Mouse (Mus musculus) CD4-positive helper T cell, adult 2 months (primary cell): ENCODE results near the gene Dchs2.

Source experiments
- DNase-seq: peaks from one replicate; pipeline ENCODE4 v3.0.0-alpha.2; 2012; ENCODE audit warnings: low read depth, missing footprints, low spot score

The Dchs2 gene

DNA sequence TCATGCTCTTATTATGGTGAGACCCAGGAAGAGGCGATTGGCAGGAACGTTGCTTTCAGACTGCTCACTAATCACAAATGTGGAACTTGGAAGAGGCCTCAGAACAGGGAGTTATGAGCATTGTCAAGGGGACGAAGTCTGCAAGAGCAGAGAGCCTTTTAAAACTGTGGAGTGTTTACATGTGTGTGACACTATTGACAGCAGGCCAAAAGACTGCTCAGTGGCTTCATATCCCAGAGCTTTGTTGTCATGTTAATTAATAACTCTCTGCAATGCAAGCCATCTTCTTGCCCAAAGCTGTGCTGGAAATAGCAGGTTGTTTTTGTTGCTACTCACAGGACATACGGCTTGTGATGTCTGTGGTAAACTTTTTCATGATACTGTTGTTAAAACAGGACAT, 27.9 kb downstream of the Dchs2 start:
- no peak for DNase-seq

DNA sequence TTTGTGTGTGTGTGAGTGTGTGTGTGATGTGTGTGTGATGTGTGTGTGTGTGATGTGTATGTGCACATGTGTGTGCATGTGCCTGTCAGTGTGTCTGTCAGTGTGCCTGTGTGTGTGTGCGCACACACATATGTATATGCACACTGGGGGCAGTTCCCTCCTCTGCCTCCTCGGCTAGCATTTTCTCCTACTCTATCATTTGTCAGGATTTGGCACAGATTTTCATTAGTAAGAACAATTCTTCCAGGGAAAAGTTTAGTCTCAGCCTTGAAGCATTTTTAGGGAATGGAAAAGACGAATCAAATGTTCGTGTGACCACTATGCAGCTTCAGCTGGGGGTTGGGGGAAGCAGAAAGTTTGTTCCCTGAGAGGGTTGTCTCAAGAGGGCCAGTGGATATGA, 28.4 kb downstream of the Dchs2 start:
- DNase-seq, result no peak

DNA sequence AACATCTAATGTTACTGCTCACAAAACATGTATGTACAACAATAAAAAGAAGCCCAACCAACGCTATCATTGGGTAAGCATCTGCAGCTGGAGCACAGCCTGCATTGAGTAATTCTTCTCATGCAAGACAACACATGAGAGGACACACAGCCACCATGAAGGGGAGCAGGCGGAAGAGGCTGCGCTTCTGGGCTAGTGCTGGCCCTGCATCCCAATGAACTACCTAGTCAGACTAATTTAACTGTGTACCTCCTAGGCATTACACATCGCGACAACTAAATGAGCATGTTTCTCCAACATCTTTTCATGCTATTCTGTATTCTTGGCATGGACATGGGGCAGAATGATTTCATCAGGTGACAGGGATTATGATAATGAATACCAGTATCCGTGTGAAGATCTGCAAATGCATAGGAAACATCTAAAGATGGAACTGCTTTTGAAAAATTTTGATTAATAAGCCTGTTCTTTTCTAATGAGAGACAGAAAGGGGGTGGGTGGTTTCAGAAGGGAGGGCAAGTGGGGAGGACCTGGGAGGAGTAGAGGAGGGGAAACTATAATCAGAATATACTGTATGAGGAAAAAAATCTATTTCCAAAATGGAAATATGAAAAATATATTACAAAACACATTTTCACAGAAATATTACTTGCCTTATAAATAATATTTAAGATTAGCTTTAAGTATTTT, 33.9 kb downstream of the Dchs2 start:
- no peak for DNase-seq

- no peak for DNase-seq
Measured at GRCm38 (mm10) chr3:83163676-83164075, 35.9 kb downstream of the Dchs2 start.

GRCm38 (mm10) chr3:83185527-83185926, 57.8 kb downstream of the Dchs2 start:
- DNase-seq, result no peak

DNA sequence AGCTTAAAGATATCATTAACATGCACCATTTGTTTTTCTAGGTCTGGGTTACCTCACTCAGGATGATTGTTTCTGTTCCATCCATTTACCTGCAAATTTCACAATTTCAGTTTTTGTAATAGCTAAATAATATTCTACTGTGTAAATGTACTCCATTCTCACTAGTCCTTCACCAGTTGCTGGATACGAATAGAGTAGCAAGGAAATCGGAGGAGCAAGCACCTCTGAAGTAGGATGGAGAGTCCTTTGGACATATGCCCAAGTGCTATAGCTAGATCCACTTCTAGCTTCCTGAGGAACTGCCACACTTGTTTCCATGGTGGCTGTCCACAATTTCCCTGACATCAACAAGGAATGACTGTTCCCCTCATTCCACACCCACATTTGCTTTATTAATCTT, 63.5 kb downstream of the Dchs2 start:
- no peak for DNase-seq

- DNase-seq, result no peak
Measured at GRCm38 (mm10) chr3:83192401-83192800, 64.7 kb downstream of the Dchs2 start.

- no peak for DNase-seq
Measured at GRCm38 (mm10) chr3:83194911-83195310, 67.2 kb downstream of the Dchs2 start.

GRCm38 (mm10) chr3:83201286-83201980, 73.7 kb downstream of the Dchs2 start:
- no peak for DNase-seq

GRCm38 (mm10) chr3:83205073-83205668, 77.4 kb downstream of the Dchs2 start:
- DNase-seq, result no peak

- DNase-seq, result no peak
Measured at GRCm38 (mm10) chr3:83209646-83210045, 81.9 kb downstream of the Dchs2 start.

DNA sequence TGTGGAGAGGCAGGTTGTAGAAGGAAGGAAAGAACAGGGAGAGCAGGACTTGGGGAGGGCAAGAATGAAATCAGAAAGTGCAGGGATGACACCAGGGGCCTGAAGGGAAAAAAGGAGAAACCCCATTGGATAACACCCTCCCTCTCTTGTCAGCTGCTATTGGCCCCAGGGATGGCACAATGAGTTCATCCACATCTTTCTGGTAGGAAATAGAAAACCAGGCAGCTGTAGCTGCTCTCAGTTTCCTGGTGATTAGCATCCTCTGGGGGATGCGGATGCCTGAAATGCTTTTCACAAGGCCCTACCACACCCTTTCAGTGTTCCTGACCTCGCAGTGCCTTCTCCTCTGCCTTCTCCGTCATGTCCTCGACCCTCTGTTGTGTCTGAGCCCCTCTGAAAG, 82.5 kb downstream of the Dchs2 start:
- no peak for DNase-seq

DNA sequence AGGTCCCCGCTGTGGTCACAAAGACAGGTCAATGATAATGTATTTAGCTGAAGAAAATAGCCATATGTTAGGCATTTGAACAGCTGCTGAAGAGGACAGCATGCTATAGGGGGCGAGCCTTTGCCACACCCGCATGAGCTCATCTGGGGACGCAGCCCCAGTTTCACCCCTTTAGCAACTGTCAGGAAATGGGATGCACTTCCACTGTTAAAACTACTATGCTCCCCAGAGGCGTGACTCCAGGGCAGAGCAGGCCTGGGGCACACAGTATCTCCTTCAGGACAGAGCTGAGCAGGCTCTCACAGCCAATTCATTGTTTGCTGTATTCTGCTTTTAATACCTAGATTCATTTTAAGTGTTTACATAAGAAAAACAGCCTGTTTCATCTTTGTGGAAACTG, 84.2 kb downstream of the Dchs2 start:
- DNase-seq, result no peak

DNA sequence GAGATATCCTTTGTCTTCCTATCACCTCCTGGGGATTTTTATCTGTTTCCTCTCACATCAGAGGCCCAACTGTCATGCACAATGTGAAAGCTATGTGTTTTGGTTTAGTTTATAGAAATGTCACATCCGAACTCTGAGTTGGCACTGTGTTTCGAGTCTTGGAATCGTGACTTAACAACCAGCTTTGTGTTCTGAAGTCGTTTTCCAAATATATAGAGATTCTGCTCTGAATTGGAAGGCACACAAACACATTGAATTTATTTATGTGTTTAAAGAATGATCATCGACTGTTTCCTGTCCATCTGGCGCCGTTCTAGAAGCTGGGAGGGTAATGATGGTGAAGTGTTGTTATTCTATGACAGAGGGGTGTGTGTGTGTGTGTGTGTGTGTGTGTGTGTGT, 84.8 kb downstream of the Dchs2 start:
- no peak for DNase-seq

DNA sequence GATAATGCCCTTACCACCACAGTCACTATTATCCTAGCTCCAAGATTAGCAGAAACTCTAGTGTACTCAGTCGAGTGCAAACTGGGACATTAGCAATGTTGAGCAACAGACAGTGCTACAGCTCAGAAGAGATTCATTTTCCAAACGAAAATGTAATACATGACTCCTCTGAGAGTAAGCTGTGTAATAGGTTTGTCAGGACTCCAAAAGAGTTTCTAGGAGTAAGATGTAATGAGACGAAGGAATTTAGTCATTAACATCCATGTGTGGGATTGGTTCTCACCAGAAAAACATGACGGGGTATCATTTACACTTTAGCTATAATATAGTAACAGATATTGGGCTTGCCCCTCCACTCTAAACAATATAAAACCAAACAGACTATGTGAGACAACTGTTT, 90.3 kb downstream of the Dchs2 start:
- no peak for DNase-seq

DNA sequence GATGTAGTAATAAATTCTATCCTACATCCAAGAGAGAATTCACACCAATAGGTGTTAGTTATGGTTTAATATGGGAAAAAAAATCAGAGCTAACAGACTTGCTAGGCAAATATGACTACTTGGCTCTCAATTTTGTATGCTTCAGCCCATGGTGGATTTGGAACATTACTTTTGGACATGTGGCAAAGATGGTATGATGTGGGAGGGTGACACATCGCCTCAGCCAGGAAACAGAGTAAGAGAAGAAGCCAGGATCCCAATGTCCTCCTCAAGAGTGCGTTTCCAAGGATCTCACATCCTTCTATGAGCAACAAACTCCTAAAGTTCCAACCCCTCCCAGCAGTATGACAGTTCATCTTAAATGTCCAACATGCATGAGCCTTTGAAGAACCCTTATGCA, 92.4 kb downstream of the Dchs2 start:
- DNase-seq, result no peak

- no peak for DNase-seq
Measured at GRCm38 (mm10) chr3:83222125-83222524, 94.4 kb downstream of the Dchs2 start.

GRCm38 (mm10) chr3:83228383-83228782, 100.6 kb downstream of the Dchs2 start:
- DNase-seq, result no peak

DNA sequence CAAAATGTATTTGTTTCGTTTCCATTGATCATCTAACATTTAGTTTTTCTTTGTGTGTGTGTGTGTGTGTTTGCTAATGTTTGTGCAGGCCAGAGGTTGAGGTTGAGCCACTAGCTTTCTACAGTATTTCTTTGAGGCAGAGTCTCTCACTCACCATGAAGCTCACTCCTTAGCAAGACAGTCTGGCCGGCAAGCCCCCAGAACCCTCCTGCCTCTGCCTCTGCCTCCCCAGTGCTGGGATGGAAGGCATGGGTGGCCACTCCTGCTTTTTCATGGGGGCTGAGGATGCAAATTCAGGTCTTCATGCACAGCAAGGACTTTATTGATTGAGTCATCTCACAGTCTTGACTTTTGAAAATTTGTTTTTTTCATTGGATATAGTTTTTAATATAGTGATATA, 102.6 kb downstream of the Dchs2 start:
- no peak for DNase-seq

GRCm38 (mm10) chr3:83234457-83234856, 106.7 kb downstream of the Dchs2 start:
- DNase-seq, result no peak

GRCm38 (mm10) chr3:83235061-83235460, 107.3 kb downstream of the Dchs2 start:
- no peak for DNase-seq

GRCm38 (mm10) chr3:83246536-83246935, 118.8 kb downstream of the Dchs2 start:
- no peak for DNase-seq

- no peak for DNase-seq
Measured at GRCm38 (mm10) chr3:83250001-83250545, 122.3 kb downstream of the Dchs2 start.
